Mouse (Mus musculus): Measurements from ENCODE around the gene Ncor1. TPM values are rescaled to one million over a fixed set of nuclear protein-coding genes. Genes with fewer than 3 reads are reported as not detected.
A peak's percentile ranks its signal among the peaks of the same experiment; 100 is the strongest.

The Ncor1 gene
- polyA plus RNA-seq, 1 experiment: 127 TPM

DNA sequence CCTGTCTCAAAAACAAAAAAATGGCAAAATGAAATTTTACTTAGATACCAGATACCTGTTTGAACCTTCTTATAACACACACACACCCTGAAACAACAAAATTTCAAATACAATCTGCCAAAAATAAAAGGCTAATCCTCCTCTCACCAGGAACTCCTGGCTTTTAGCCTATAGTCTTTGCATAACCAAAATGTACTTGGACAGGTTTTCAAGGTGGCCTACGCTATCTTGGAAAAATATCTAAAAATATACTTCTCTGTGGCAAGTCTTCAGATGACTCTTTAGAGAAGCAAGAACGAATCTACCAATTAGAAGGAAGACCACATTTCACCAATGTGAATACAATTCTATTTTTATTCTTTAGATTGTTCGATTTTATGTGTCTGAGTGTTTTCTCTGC is 12.5 kb downstream of the Ncor1 start:
- DNase-seq: no peak
- WGBS: 89% methylated on average over 3 of the region's 3 CpGs
- TF ChIP-seq POLR2A (IDR thresholded peaks at IDR 0.05; ENCODE audit: low read depth, low read length): no peak
- no peak for TF ChIP-seq CTCF (conservative IDR thresholded peaks at IDR 0.05; ENCODE audit: insufficient read depth, insufficient read length, low read depth, low read length)
- no peaks in the 10 kb centered on the region for H3K27me3 ChIP-seq (replicated peaks; ENCODE audit: control insufficient read depth, insufficient read depth, low read length)
- H3K4me1 ChIP-seq (ENCODE audit: control insufficient read depth, insufficient read depth, low read length): peaks cover 2% of the 10 kb centered on the region; the same call in 1 of the 2 replicates
- H3K36me3 ChIP-seq (ENCODE audit: control insufficient read depth, insufficient read depth, low read length): no peaks in the 10 kb centered on the region
- H3K27ac ChIP-seq (ENCODE audit: insufficient read depth, low read depth, low read length): no peak overlapping the region
- no peak overlapping the region for H3K4me3 ChIP-seq (ENCODE audit: insufficient read depth, low read depth, low read length)

DNA sequence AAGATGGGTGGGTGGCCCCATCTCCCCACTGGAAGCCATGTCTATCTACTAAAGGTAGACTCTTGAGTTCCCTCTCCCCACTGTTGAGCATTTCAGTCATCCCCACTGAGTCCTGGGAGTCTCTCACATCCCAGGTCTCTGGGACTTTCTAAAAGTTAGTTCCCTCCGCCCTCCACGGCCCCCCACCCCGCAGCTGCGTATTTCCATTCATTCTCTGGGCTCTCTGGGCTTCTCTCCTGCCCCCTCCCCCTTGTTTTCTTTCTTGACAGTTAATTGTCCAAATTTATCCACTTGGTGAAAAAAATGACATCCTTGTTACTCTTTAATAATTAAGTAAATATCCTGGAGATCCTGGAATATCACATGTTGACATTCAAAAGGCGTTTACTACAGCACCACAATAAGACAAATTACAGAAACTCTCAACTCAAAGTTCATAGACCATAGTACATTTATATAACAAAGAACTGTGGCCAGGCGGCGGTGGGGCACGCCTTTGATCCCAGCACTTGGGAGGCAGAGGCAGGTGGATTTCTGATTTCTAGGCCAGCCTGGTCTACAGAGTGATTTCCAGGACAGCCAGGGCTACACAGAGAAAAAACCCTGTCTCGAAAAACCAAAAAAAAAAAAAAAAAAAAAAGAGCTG is 17.5 kb downstream of the Ncor1 start:
- no peaks in the 10 kb centered on the region; the same call in 1 of the 2 replicates for H3K4me1 ChIP-seq (ENCODE audit: control insufficient read depth, insufficient read depth, low read length)
- no peak overlapping the region for H3K4me3 ChIP-seq (ENCODE audit: insufficient read depth, low read depth, low read length)
- H3K27ac ChIP-seq (ENCODE audit: insufficient read depth, low read depth, low read length): no peak overlapping the region
- TF ChIP-seq POLR2A (IDR thresholded peaks at IDR 0.05; ENCODE audit: low read depth, low read length) (no peak), CTCF (conservative IDR thresholded peaks at IDR 0.05; ENCODE audit: insufficient read depth, insufficient read length, low read depth, low read length) (no peak)
- no peaks in the 10 kb centered on the region for H3K27me3 ChIP-seq (replicated peaks; ENCODE audit: control insufficient read depth, insufficient read depth, low read length)
- peak; percentile 64 for DNase-seq
- peaks cover 2% of the 10 kb centered on the region; the same call in 1 of the 2 replicates for H3K36me3 ChIP-seq (ENCODE audit: control insufficient read depth, insufficient read depth, low read length)
- 75% methylated on average over 9 of the region's 9 CpGs for WGBS

DNA sequence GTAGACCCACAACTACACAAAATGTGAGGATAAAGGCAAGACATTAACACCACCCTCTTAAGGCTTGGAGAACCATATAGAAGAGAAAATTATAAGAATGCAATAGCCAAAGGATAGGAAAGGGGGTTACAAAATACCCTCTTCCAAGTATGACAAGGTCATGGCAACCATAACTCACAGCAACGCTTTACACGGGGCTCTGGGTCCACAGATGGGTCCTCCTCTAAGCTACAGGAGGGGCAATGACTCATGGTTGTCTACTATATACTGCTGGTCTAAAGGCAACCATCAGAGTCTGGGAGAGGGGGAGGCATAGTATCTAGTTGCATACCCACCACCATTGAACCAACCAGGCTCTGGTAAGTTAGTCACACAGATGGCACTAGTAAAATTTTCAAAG is 26.1 kb downstream of the Ncor1 start:
- peaks cover 3% of the 10 kb centered on the region; the same call in 1 of the 2 replicates for H3K36me3 ChIP-seq (ENCODE audit: control insufficient read depth, insufficient read depth, low read length)
- no peak overlapping the region for H3K4me3 ChIP-seq (ENCODE audit: insufficient read depth, low read depth, low read length)
- no peaks in the 10 kb centered on the region for H3K27me3 ChIP-seq (replicated peaks; ENCODE audit: control insufficient read depth, insufficient read depth, low read length)
- no peak for DNase-seq
- no peak overlapping the region for H3K27ac ChIP-seq (ENCODE audit: insufficient read depth, low read depth, low read length)
- 77% methylated on average over 2 of the region's 2 CpGs for WGBS
- peaks cover 7% of the 10 kb centered on the region for H3K4me1 ChIP-seq (ENCODE audit: control insufficient read depth, insufficient read depth, low read length)
- no peak for TF ChIP-seq POLR2A (IDR thresholded peaks at IDR 0.05; ENCODE audit: low read depth, low read length)
- no peak for TF ChIP-seq CTCF (conservative IDR thresholded peaks at IDR 0.05; ENCODE audit: insufficient read depth, insufficient read length, low read depth, low read length)

DNA sequence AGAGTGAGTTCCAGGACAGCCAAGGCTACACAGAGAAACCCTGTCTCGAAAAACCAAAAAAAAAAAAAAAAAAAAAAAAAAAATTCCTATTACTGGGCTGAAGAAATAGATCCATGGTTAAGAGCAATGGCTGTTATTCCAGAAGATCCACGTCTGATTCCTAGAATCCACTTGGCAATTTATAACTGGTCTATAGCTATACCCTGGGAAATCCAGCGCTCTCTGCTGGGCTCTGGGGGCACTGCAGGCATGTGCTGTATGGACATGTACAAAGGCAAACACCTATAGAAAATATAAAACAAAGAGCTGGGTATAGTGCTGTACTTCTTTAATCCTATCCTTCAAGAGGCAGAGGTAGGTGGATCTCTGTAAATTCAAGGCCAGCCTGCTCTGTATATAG is 31.2 kb downstream of the Ncor1 start:
- WGBS: 78% methylated on average over 2 of the region's 3 CpGs
- TF ChIP-seq POLR2A (IDR thresholded peaks at IDR 0.05; ENCODE audit: low read depth, low read length): no peak
- TF ChIP-seq CTCF (conservative IDR thresholded peaks at IDR 0.05; ENCODE audit: insufficient read depth, insufficient read length, low read depth, low read length): peak; percentile 32; the same call in 1 of the 2 replicates
- Histone ChIP-seq H3K27ac (ENCODE audit: insufficient read depth, low read depth, low read length) (no peak overlapping the region), H3K27me3 (replicated peaks; ENCODE audit: control insufficient read depth, insufficient read depth, low read length) (no peaks in the 10 kb centered on the region), H3K4me1 (ENCODE audit: control insufficient read depth, insufficient read depth, low read length) (peaks cover 7% of the 10 kb centered on the region), H3K4me3 (ENCODE audit: insufficient read depth, low read depth, low read length) (no peak overlapping the region), H3K36me3 (ENCODE audit: control insufficient read depth, insufficient read depth, low read length) (peaks cover 6% of the 10 kb centered on the region)
- no peak for DNase-seq

DNA sequence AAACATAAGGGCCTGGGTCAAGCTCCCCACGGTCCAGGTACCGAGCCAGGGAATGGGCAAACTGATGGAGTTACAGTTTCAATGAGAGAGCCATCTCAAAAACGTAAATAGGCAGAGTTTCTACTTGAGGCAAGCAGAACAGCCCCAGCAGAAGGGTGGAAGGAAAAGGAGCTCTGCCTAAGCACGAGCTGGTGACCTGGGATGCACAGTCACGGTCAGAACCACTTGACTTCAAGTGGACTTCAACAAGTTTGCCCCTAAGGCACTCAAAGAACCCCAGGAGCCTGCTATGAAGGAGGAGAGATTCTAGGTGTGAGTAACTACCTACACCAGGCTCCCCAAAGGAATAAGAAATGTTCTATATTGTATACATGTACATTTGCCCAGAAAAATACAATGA is 32.1 kb downstream of the Ncor1 start:
- no peak for TF ChIP-seq CTCF (conservative IDR thresholded peaks at IDR 0.05; ENCODE audit: insufficient read depth, insufficient read length, low read depth, low read length)
- no peak for TF ChIP-seq POLR2A (IDR thresholded peaks at IDR 0.05; ENCODE audit: low read depth, low read length)
- Histone ChIP-seq H3K4me1 (ENCODE audit: control insufficient read depth, insufficient read depth, low read length) (peaks cover 2% of the 10 kb centered on the region; the same call in 1 of the 2 replicates), H3K27ac (ENCODE audit: insufficient read depth, low read depth, low read length) (no peak overlapping the region), H3K36me3 (ENCODE audit: control insufficient read depth, insufficient read depth, low read length) (peaks cover 4% of the 10 kb centered on the region), H3K27me3 (replicated peaks; ENCODE audit: control insufficient read depth, insufficient read depth, low read length) (no peaks in the 10 kb centered on the region), H3K4me3 (ENCODE audit: insufficient read depth, low read depth, low read length) (no peak overlapping the region)
- 58% methylated on average over 5 of the region's 5 CpGs for WGBS
- DNase-seq: no peak

DNA sequence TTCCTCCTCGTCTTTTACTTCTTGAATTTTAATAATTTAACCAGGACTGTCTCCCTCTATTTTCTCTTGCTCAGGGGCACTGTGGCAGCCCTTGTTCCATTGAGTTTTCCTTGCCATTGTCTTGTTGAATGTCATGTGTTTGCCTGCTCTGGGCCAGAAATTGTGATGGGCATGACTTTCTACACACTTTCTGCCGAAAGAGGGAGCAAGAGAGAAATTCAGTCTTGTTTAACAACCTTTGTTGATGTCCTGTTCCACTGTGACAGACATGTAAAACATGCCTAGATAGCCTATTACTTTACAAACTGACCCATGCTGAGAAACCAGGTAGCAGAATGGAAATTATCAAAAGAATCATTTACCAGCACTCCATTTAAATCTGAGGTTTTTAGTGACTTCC is 33.8 kb downstream of the Ncor1 start:
- Histone ChIP-seq H3K36me3 (ENCODE audit: control insufficient read depth, insufficient read depth, low read length) (peaks cover 3% of the 10 kb centered on the region), H3K4me3 (ENCODE audit: insufficient read depth, low read depth, low read length) (no peak overlapping the region), H3K4me1 (ENCODE audit: control insufficient read depth, insufficient read depth, low read length) (no peaks in the 10 kb centered on the region), H3K27me3 (replicated peaks; ENCODE audit: control insufficient read depth, insufficient read depth, low read length) (no peaks in the 10 kb centered on the region), H3K27ac (ENCODE audit: insufficient read depth, low read depth, low read length) (no peak overlapping the region)
- 29% methylated on average over 2 of the region's 2 CpGs for WGBS
- TF ChIP-seq POLR2A (IDR thresholded peaks at IDR 0.05; ENCODE audit: low read depth, low read length): no peak
- 0 out of 2 replicates have a peak, but pooled peaks have one; percentile 12 for TF ChIP-seq CTCF (conservative IDR thresholded peaks at IDR 0.05; ENCODE audit: insufficient read depth, insufficient read length, low read depth, low read length)
- peak; percentile 56 for DNase-seq

DNA sequence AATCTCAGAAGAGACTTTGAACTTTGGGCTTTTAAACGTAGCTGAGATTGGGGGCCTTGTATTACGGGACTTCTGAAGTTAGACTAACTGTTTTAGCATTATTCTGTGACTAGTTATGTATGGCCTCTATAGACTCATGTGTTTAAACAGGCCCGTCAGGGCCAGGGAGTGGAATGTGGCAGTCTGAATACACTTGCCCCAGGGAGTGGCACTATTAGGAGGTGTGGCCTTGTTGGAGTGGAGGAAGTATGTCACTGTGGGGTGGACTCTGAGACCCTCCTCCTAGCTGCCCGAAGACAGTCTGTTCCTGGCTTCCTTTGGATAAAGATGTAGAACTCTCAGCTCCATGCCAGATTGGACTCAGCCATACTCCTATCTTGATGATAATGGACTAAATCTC is 43.3 kb downstream of the Ncor1 start:
- H3K27me3 ChIP-seq (replicated peaks; ENCODE audit: control insufficient read depth, insufficient read depth, low read length): no peaks in the 10 kb centered on the region
- TF ChIP-seq CTCF (conservative IDR thresholded peaks at IDR 0.05; ENCODE audit: insufficient read depth, insufficient read length, low read depth, low read length) (no peak), POLR2A (IDR thresholded peaks at IDR 0.05; ENCODE audit: low read depth, low read length) (no peak)
- no peaks in the 10 kb centered on the region for H3K4me1 ChIP-seq (ENCODE audit: control insufficient read depth, insufficient read depth, low read length)
- WGBS: 78% methylated on average over 4 of the region's 4 CpGs
- DNase-seq: no peak
- peaks cover 5% of the 10 kb centered on the region; the same call in 1 of the 2 replicates for H3K36me3 ChIP-seq (ENCODE audit: control insufficient read depth, insufficient read depth, low read length)
- H3K4me3 ChIP-seq (ENCODE audit: insufficient read depth, low read depth, low read length): no peak overlapping the region
- no peak overlapping the region for H3K27ac ChIP-seq (ENCODE audit: insufficient read depth, low read depth, low read length)

All from kidney, adult 2 months (tissue).